Mouse (Mus musculus): Measurements from ENCODE around the gene Xxylt1.

- TF ChIP-seq CTCF (IDR thresholded peaks at IDR 0.05; ENCODE audit: low read depth, low read length) (no peak), TAL1 (conservative IDR thresholded peaks at IDR 0.05; ENCODE audit: low read depth, low read length) (no peak), GATA1 (IDR thresholded peaks at IDR 0.05; ENCODE audit: borderline replicate concordance, low read length) (no peak)
Measured at GRCm38 (mm10) chr16:30928076-30928750, 153.0 kb downstream of the Xxylt1 start.

Measured in G1E (cell line).